Mouse (Mus musculus) embryonic facial prominence, embryonic 14.5 days (tissue): Measurements from ENCODE around the gene S100a4. TPM values are rescaled to one million over a fixed set of nuclear protein-coding genes. Genes with fewer than 3 reads are reported as not detected.

Experiments
- ATAC-seq: fragments of 200-750 bp; cut with Nextera tagmentation; 2 replicates; pipeline ENCODE4 v1.8.0; 2017; ENCODE audit warnings: low read depth, moderate number of reproducible peaks, moderate TSS enrichment
- DNase-seq: peaks from one replicate; pipeline ENCODE4 v3.0.0-alpha.2; 2015; ENCODE audit warnings: low spot score
- H3K27ac ChIP-seq: fragments of 300-500 bp; sonication (generic); replicated peaks from 2 replicates; pipeline ENCODE4 v1.5.1; 2014; ENCODE audit warnings: low read depth, mild to moderate bottlenecking, low read length, moderate library complexity
- H3K27me3 ChIP-seq: fragments of 300-500 bp; sonication (generic); replicated peaks from 2 replicates; pipeline ENCODE4 v1.6.1; 2014; ENCODE audit warnings: low read length; ENCODE audit not compliant: control insufficient read depth, insufficient read depth
- H3K36me3 ChIP-seq: fragments of 300-500 bp; sonication (generic); 2 replicates; pipeline ENCODE4 v1.6.1; 2014; ENCODE audit warnings: low read length, mixed read lengths; ENCODE audit not compliant: control insufficient read depth, insufficient read depth
- H3K4me1 ChIP-seq: fragments of 300-500 bp; sonication (generic); 2 replicates; pipeline ENCODE4 v1.6.1; 2014; ENCODE audit warnings: antibody characterized with exemption, low read length; ENCODE audit not compliant: control insufficient read depth, insufficient read depth
- H3K4me2 ChIP-seq: fragments of 300-500 bp; sonication (generic); 2 replicates; pipeline ENCODE4 v1.6.1; 2014; ENCODE audit warnings: low read depth, mild to moderate bottlenecking, low read length, moderate library complexity, mixed read lengths
- H3K4me3 ChIP-seq: fragments of 300-500 bp; sonication (generic); 2 replicates; pipeline ENCODE4 v1.5.1; 2014; ENCODE audit warnings: low read depth, mild to moderate bottlenecking, low read length
- H3K9ac ChIP-seq: fragments of 300-500 bp; sonication (generic); 2 replicates; pipeline ENCODE4 v1.6.1; 2014; ENCODE audit warnings: low read depth, mild to moderate bottlenecking, low read length, moderate library complexity, mixed read lengths
- H3K9me3 ChIP-seq: fragments of 300-500 bp; sonication (generic); 2 replicates; pipeline ENCODE4 v1.6.1; 2016; ENCODE audit warnings: low read length; ENCODE audit not compliant: control insufficient read depth
- WGBS: fragments of 180-500 bp; shearing (Covaris S2); extraction: QIAGEN DNeasy Blood & Tissue Kit; methylation state at CpG from one replicate; pipeline ENCODE4 v1.1.7; 2014; 5-methylcytosine and 5-hydroxymethylcytosine counted together
- polyA plus RNA-seq: library from polyadenylated mRNA; unstranded; fragments of >200 nt; fragmentation: Nextera tagmentation; extraction: Ambion mirVana; gene quantifications from 2 replicates; pipeline ENCODE4 v1.2.1, GENCODE M21; 2014

Gene S100a4
- polyA plus RNA-seq, 1 experiment from 2014 or later: 22.9 TPM

DNA sequence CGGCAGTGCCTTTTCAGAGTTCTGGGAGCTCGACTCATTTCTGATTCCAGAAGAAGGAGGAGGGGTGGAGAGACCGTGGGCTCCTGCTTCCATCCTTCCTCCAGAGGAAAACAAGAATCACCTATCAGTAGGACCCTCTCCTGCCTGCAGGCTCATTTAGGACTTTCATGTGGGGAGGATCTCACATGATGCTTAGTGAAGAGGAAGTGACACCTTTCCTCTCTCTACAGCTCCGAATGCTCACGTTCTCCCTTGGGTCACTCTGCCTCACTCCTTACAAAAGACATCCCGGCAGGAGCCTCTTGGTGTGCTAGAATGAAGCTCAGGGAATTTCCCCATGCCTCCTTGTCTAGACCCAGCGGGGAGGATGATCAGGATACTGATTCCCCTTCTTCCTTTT is 18.0 kb downstream of the S100a4 start:
- no peak overlapping the region for H3K4me3 ChIP-seq
- no peaks in the 10 kb centered on the region for H3K36me3 ChIP-seq
- H3K9ac ChIP-seq: no peak overlapping the region
- DNase-seq: no peak
- H3K27ac ChIP-seq: no peak overlapping the region
- peaks cover 8% of the 10 kb centered on the region; the same call in 1 of the 2 replicates for H3K4me1 ChIP-seq
- H3K4me2 ChIP-seq: no peak overlapping the region
- no peak for ATAC-seq
- no peaks in the 10 kb centered on the region for H3K27me3 ChIP-seq
- WGBS: 55% methylated on average over 7 of the region's 7 CpGs
- 0 out of 2 replicates have a peak, but pooled peaks cover 3% of the 10 kb centered on the region for H3K9me3 ChIP-seq

DNA sequence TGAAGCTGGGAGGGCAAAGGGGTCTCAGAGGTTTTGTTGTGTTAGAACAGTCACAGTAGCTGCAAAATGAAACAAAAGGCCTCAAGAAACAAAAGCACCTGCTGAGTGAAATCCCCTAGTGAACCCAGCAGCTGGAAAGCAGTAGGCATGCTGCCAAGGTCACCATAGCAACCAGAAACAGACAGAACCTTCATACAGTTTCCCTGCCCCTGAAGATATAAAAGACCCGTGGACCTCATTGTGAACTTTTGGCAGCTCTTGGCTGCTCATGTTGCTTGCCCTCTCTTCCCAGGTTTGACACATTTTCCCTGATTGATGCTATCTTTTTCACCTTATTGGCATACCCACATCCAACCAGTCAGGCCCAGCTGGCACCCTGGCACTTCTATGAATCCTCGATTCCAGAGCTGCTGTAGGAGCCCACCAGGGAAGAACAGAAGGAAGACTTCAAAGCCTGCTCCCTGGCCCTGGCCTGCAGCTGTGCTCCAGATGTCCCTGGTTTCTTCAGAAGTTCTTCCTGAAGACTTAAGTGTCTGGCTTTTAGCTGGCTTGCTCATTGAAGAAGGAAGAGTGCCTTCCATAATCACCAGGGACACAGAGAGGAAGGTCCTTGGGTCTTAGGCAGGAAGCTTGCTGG is 20.0 kb downstream of the S100a4 start:
- no peak overlapping the region for H3K9ac ChIP-seq
- no peaks in the 10 kb centered on the region for H3K36me3 ChIP-seq
- WGBS: 9% methylated on average over 2 of the region's 2 CpGs
- DNase-seq (peak; percentile 91), ATAC-seq (peak; percentile 87)
- no peak overlapping the region for H3K27ac ChIP-seq
- H3K9me3 ChIP-seq: no peaks in the 10 kb centered on the region
- H3K27me3 ChIP-seq: no peaks in the 10 kb centered on the region
- H3K4me3 ChIP-seq: no peak overlapping the region
- peaks cover 8% of the 10 kb centered on the region; the same call in 1 of the 2 replicates for H3K4me1 ChIP-seq
- no peak overlapping the region for H3K4me2 ChIP-seq

DNA sequence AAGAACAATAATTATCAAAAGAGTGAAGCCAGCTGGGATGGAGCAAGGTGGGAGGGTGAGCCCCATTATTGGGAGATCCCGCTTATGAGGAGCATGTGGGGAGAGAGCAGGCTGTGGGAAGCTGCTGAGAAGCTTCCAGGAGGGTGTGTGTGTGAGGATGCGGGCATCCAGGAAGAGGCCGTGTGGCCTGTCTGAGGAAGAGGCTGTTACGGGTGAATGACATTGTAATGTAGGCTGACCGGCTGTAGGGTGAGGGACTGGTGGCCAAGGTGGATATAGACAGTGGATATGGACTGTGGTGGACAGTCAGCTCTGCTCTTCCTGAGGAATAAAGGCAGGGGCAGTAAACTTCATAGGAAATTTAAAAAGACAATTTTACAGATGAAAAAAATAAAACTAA is 21.9 kb downstream of the S100a4 start:
- Histone ChIP-seq H3K9ac (no peak overlapping the region), H3K36me3 (no peaks in the 10 kb centered on the region), H3K4me1 (peaks cover 8% of the 10 kb centered on the region; the same call in 1 of the 2 replicates), H3K27me3 (no peaks in the 10 kb centered on the region), H3K4me2 (no peak overlapping the region), H3K9me3 (no peaks in the 10 kb centered on the region), H3K4me3 (no peak overlapping the region), H3K27ac (no peak overlapping the region)
- ATAC-seq (no peak), DNase-seq (no peak)
- WGBS: 73% methylated on average over 5 of the region's 5 CpGs

DNA sequence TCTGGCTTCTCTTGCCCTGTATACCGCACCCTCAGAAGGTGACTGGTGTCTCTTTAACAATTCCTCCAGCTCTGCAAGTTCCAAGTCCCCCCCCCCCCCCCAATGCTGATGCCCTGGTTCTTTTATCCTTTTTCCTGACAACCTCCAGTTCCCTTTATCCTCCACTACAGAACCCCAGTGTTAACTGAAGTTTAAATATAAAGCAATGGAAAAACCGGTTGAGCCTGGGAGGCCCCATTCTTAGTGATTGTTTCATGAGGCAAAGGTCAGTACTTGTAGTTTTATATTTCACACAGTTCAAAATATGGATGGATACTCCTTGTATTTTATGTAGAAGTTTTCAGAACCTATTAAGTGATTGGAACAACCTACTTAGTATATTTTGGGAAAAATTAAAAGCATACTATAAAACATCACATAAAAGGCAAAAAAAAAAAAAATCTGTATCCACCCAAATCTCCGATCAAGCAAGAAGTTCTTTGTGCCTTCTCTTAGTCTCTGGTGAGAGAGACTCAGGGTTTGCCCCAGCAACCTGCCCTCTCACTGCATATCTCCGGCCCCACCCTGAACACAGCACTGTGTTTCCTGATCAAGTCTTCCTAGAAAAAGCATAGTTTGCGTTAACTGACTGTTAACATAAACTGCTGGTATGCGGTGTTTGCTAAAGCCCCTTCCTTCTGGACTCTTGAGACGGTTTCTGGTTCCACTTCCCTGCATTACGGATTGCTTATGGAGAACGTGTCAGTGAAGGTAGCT is 22.9 kb downstream of the S100a4 start:
- Histone ChIP-seq H3K9ac (no peak overlapping the region), H3K4me3 (no peak overlapping the region), H3K27ac (no peak overlapping the region), H3K4me1 (peaks cover 8% of the 10 kb centered on the region; the same call in 1 of the 2 replicates), H3K36me3 (no peaks in the 10 kb centered on the region), H3K27me3 (no peaks in the 10 kb centered on the region), H3K4me2 (no peak overlapping the region), H3K9me3 (no peaks in the 10 kb centered on the region)
- DNase-seq (no peak), ATAC-seq (no peak)
- 66% methylated on average over 9 of the region's 9 CpGs for WGBS

DNA sequence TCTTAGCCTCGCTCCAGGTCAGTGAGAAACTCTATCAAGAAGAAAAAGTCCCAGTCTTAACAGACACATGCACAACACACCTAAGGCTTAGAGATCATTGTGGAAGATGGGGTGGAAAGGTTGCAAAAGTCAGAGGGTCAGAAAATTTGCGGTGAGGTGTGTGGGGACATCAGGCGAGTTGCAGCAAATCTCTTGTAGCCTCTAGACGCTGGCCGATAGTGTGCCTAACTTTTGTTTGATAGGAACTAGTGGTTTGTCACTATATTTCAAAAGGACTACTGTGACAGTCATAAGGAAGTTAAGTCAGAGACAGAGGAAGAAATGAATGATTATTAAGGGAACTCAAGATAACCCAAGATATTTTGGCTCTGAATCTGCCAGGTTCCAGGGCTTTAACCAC is 23.8 kb downstream of the S100a4 start:
- Histone ChIP-seq H3K36me3 (no peaks in the 10 kb centered on the region), H3K4me3 (no peak overlapping the region), H3K27ac (no peak overlapping the region), H3K9ac (no peak overlapping the region), H3K4me1 (peaks cover 8% of the 10 kb centered on the region; the same call in 1 of the 2 replicates), H3K4me2 (no peak overlapping the region), H3K27me3 (no peaks in the 10 kb centered on the region), H3K9me3 (no peaks in the 10 kb centered on the region)
- WGBS: 90% methylated on average over 5 of the region's 5 CpGs
- ATAC-seq (no peak), DNase-seq (no peak)

DNA sequence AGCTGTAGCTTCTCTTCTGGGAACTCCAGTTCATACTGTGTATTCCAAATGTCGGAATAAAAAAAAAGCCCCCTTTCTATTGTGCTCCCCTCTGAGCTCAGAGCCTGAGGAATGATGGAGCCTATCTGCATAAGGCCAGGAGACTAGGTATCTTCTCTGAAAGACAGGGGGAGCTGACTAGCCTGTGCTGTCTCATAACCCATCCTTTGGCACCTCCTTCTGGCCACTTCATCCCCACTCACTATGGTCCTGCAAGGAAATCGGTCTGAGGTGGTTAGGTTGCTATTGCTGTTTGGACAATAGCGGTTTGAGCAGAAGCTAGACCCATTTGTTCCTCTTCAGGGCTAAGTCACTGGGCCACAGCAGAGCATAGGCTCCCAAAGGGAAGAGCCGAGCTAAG is 24.2 kb downstream of the S100a4 start:
- H3K4me3 ChIP-seq: no peak overlapping the region
- DNase-seq: peak; percentile 63
- ATAC-seq: no peak
- no peak overlapping the region for H3K27ac ChIP-seq
- 62% methylated on average over 4 of the region's 4 CpGs for WGBS
- no peaks in the 10 kb centered on the region for H3K9me3 ChIP-seq
- peaks cover 8% of the 10 kb centered on the region; the same call in 1 of the 2 replicates for H3K4me1 ChIP-seq
- H3K27me3 ChIP-seq: no peaks in the 10 kb centered on the region
- no peak overlapping the region for H3K9ac ChIP-seq
- H3K4me2 ChIP-seq: no peak overlapping the region
- H3K36me3 ChIP-seq: no peaks in the 10 kb centered on the region

DNA sequence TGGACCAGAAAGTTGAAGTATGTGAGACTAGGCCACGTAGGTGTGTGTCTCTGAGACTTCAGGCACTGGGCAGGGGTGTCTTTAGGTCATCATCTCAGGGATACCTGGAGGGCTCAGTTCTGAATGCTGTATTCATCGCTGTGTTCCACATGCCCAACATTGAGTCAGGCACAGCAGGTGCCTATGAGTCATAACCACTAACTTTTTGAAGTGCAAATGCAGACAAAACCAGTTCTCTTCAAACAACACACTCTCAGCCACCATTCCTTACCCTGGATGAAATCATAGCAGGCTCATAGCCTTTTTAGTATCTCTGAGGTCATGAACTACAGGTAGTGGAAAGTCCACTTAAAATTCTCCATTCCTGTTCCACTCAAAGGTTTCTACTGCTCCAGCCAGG is 25.7 kb downstream of the S100a4 start:
- no peak for DNase-seq
- no peaks in the 10 kb centered on the region for H3K9me3 ChIP-seq
- ATAC-seq: no peak
- H3K4me3 ChIP-seq: no peak overlapping the region
- H3K36me3 ChIP-seq: no peaks in the 10 kb centered on the region
- H3K4me2 ChIP-seq: no peak overlapping the region
- H3K9ac ChIP-seq: no peak overlapping the region
- H3K4me1 ChIP-seq: no peaks in the 10 kb centered on the region
- no peak overlapping the region for H3K27ac ChIP-seq
- H3K27me3 ChIP-seq: no peaks in the 10 kb centered on the region
- WGBS: 85% methylated on average over 2 of the region's 2 CpGs

DNA sequence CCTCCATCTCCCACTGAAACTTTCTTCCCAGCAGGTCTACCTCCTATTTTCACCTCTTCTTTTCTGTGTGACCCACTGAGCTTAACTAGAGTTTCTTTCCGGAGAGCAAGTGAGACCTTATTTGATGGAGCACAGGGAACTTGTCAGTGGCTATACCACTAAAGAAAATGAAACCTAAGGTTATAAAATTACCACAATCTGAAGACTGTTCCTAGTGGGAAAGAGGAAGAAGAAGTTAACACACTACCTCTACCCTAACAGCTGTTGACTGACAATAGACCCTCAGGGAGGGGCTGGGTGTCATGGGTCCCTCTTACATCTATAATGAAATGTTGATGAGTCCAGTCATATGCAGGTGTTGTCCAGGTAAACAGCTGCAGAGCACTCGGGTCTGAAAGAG is 28.4 kb downstream of the S100a4 start:
- no peak overlapping the region for H3K27ac ChIP-seq
- no peak for DNase-seq
- H3K36me3 ChIP-seq: no peaks in the 10 kb centered on the region
- ATAC-seq: no peak
- no peak overlapping the region for H3K4me2 ChIP-seq
- 75% methylated on average over 2 of the region's 2 CpGs for WGBS
- H3K9ac ChIP-seq: no peak overlapping the region
- no peaks in the 10 kb centered on the region for H3K9me3 ChIP-seq
- no peak overlapping the region for H3K4me3 ChIP-seq
- H3K4me1 ChIP-seq: no peaks in the 10 kb centered on the region
- no peaks in the 10 kb centered on the region for H3K27me3 ChIP-seq
